Mouse (Mus musculus) CD4-positive, CD25-positive, alpha-beta regulatory T cell (primary cell): Measurements from ENCODE around the gene Zfyve28. TPM values are rescaled to one million over a fixed set of nuclear protein-coding genes. Genes with fewer than 3 reads are reported as not detected.

Experiments used
- polyA plus RNA-seq: library from polyadenylated mRNA; unstranded; fragments of 100-300 nt; shearing (Covaris generic); gene quantifications from one replicate; pipeline ENCODE4 v1.2.1, GENCODE M21; 2017

Zfyve28 gene
- polyA plus RNA-seq = 4.0 TPM

GRCm38 (mm10) chr5:34288154-34288716 lies at the start of gene Zfyve28, which contains the start of gene Cfap99:
Zfyve28 (minus strand) TSS chr5:34288449.
Cfap99 (plus strand) TSS chr5:34288600.

GRCm38 (mm10) chr5:34336097-34336774 lies 48.0 kb upstream of the Zfyve28 start, which contains the start of gene Rnf4:
Rnf4 (plus strand) TSS chr5:34336289.

DNA sequence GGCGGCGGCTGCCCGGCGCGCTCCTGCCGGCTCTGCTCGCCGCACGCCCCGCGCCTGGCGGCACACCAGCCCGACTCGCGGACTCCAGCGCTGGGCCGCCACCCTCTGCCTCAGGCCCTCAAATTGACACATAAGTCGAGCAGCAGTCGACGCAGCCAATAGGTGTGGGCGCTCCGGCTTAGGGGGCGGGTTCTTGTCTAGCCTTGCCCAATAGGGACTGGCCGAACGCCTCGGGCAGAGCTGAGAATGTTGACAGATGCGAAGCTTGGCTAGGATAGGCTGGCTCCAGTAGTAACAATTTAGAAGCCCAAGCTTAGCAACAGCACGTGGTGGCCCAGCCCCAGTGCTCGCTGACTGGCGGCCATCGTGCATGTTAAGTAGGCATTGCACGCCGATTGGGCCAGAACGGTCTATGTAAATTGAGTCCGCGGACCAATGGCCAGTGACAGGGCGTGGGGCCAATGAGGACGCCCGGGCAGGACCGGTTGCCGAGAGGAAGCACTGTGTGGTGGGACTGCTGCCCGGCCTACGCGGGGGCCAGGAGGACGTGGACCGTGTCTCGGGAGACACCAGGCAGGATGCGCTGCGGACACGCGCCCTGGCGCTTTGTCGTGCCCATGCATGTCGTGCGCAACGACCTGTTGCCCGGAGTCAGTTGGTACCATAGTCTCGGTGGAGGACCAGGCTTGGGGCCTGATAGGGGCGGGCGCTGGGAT lies 100.5 kb downstream of the Zfyve28 start, which contains the start of gene Mxd4:
Gene Mxd4 (minus strand): TSS at position 120 of the 716 bp plus-strand sequence.

GRCm38 (mm10) chr5:34168950-34169891 lies 119.0 kb downstream of the Zfyve28 start, which contains the start of the genes Poln and Haus3:
Poln (minus strand) TSS chr5:34169448.
Haus3 (minus strand) TSS chr5:34169527.

Other genes with a start within 250 kb of the Zfyve28 start
- gene Poln, start 119.0 kb downstream of the Zfyve28 start, polyA plus RNA-seq = 1.4 TPM
- 66.5 TPM for gene Haus3, start 118.9 kb downstream of the Zfyve28 start, polyA plus RNA-seq
- 82.4 TPM for gene Mxd4, start 100.7 kb downstream of the Zfyve28 start, polyA plus RNA-seq
- gene Cfap99, start 151 bp upstream of the Zfyve28 start, polyA plus RNA-seq = not detected
- gene Rnf4, start 47.8 kb upstream of the Zfyve28 start, polyA plus RNA-seq = 147 TPM
- gene Fam193a, start 81.5 kb upstream of the Zfyve28 start, polyA plus RNA-seq = 24.2 TPM
- 30.3 TPM for gene Tnip2, start 225.5 kb upstream of the Zfyve28 start, polyA plus RNA-seq
- gene Sh3bp2, start 237.4 kb upstream of the Zfyve28 start, polyA plus RNA-seq = 15.5 TPM